Mouse (Mus musculus): Measurements from ENCODE around the gene Dedd2.

Gene Dedd2

GRCm38 (mm10) chr7:25178787-25179605 is 41.4 kb downstream of the Dedd2 start:
- DNase-seq (ENCODE audit: low read depth): no peak

GRCm38 (mm10) chr7:25178317-25178716 is 42.1 kb downstream of the Dedd2 start:
- DNase-seq (ENCODE audit: low read depth): no peak

- DNase-seq (ENCODE audit: low read depth): no peak
Observed at GRCm38 (mm10) chr7:25174343-25174742, 46.1 kb downstream of the Dedd2 start.

GRCm38 (mm10) chr7:25172669-25173068 is 47.7 kb downstream of the Dedd2 start:
- no peak for DNase-seq (ENCODE audit: low read depth)

GRCm38 (mm10) chr7:25170583-25170982 is 49.8 kb downstream of the Dedd2 start:
- DNase-seq (ENCODE audit: low read depth): no peak

GRCm38 (mm10) chr7:25166106-25166505 is 54.3 kb downstream of the Dedd2 start:
- DNase-seq (ENCODE audit: low read depth): no peak

GRCm38 (mm10) chr7:25156158-25156648 is 64.2 kb downstream of the Dedd2 start:
- no peak for DNase-seq (ENCODE audit: low read depth)

GRCm38 (mm10) chr7:25155469-25156157 is 64.8 kb downstream of the Dedd2 start:
- no peak for DNase-seq (ENCODE audit: low read depth)

- DNase-seq (ENCODE audit: low read depth): no peak
Observed at GRCm38 (mm10) chr7:25154648-25155047, 65.8 kb downstream of the Dedd2 start.

GRCm38 (mm10) chr7:25153841-25154240 is 66.6 kb downstream of the Dedd2 start:
- DNase-seq (ENCODE audit: low read depth): no peak

GRCm38 (mm10) chr7:25151916-25152556 is 68.4 kb downstream of the Dedd2 start:
- no peak for DNase-seq (ENCODE audit: low read depth)

- DNase-seq (ENCODE audit: low read depth): no peak
Observed at GRCm38 (mm10) chr7:25151009-25151408, 69.4 kb downstream of the Dedd2 start.

GRCm38 (mm10) chr7:25150151-25150663 is 70.2 kb downstream of the Dedd2 start:
- no peak for DNase-seq (ENCODE audit: low read depth)
